Mouse (Mus musculus): ENCODE results near the gene Psmd9. TPM values are rescaled to one million over a fixed set of nuclear protein-coding genes. Genes with fewer than 3 reads are reported as not detected.

The Psmd9 gene
- polyA plus RNA-seq (2016; fragmentation: Nextera tagmentation; extraction: Ambion mirVana) = 74.1 and 77.7 TPM in 2 replicates

- no peak within 1 kb of the TSS for H3K9ac ChIP-seq
- no peak for ATAC-seq (ENCODE audit: low FRiP score, low read depth)
- 86% methylated on average over 5 of the region's 5 CpGs for WGBS
Observed at GRCm38 (mm10) chr5:123169284-123169683, at the start of gene Psmd9. Psmd9 (plus strand) TSS chr5:123169413.

DNA sequence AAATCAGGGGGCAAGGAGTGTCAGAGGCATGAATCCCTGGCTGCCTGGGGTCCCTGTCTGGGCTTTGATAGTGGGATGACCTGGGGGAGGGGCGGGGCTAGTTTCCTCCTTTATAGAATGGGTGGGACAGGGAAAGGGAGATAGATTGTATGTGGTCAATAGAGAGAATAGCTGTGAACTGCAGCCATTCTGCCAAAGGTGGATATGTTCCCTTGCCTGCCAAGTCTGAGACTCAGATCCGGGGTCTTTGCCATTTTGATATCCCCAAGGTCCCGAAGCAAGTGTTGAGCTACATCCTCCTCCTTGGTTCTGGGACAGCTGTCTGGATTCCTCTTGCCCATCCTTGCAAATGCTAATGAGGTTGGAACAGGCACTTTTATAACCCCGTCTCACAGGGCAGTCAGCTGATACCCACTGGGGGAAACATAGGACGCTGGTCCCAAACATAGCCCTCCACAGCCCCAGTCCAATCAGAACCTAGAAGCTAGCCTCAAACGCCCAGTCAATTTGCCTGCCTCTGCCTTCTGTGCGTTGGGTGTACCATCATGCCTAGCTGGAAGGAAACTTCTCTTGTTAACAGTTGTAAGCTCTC, 48.5 kb upstream of the Psmd9 start:
- peaks cover 10% of the 10 kb centered on the region; the same call in 1 of the 2 replicates for H3K4me1 ChIP-seq
- H3K27ac ChIP-seq = no peak overlapping the region
- peaks cover 28% of the 10 kb centered on the region for H3K36me3 ChIP-seq
- H3K9me3 ChIP-seq = peaks cover 4% of the 10 kb centered on the region; the same call in 1 of the 2 replicates
- no peak overlapping the region for H3K4me2 ChIP-seq (replicated peaks)
- 40% methylated on average over 7 of the region's 7 CpGs for WGBS
- H3K4me3 ChIP-seq = no peak overlapping the region
- no peaks in the 10 kb centered on the region for H3K27me3 ChIP-seq (replicated peaks)
- no peak overlapping the region for H3K9ac ChIP-seq
- ATAC-seq (ENCODE audit: low FRiP score, low read depth) = no peak

More at GRCm38 (mm10) chr5:123169284-123169683, at the start of gene Psmd9:
- Histone ChIP-seq H3K4me3 (no peak within 1 kb of the TSS), H3K36me3 (peaks cover 20% of the 10 kb centered on the region), H3K4me1 (peaks cover 6% of the 10 kb centered on the region), H3K27ac (no peak within 1 kb of the TSS), H3K9me3 (no peaks in the 10 kb centered on the region), H3K4me2 (replicated peaks) (no peak within 1 kb of the TSS), H3K27me3 (replicated peaks) (no peaks in the 10 kb centered on the region)

- Histone ChIP-seq H3K4me3 (no peak overlapping the region), H3K9ac (no peak overlapping the region), H3K27me3 (replicated peaks) (no peaks in the 10 kb centered on the region), H3K27ac (no peak overlapping the region), H3K4me1 (peaks cover 10% of the 10 kb centered on the region; the same call in 1 of the 2 replicates), H3K4me2 (replicated peaks) (no peak overlapping the region), H3K9me3 (peaks cover 4% of the 10 kb centered on the region; the same call in 1 of the 2 replicates), H3K36me3 (peaks cover 36% of the 10 kb centered on the region)
- 88% methylated on average over 4 of the region's 4 CpGs for WGBS
- no peak for ATAC-seq (ENCODE audit: low FRiP score, low read depth)
Observed at GRCm38 (mm10) chr5:123122181-123122580, 47.0 kb upstream of the Psmd9 start.

DNA sequence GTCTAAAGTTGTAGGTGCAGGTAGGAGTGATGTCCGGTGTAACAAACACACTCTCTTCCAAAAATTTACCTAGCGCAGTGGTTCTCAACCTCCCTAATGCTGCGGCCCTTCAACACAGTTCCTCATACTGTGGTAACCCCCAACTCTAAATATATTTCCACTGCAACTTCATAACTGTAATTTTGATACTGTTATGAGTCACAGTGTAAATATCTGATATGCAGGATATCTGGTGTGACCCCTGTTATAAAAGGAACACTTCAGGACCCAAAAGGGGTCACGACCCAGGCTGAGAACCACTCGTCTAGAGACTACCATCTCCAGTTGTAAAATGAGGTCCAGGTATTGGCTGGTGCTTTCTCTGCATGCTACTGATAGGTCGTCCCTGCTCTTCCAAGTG, 44.1 kb upstream of the Psmd9 start:
- WGBS = 85% methylated on average over 6 of the region's 6 CpGs
- H3K9ac ChIP-seq = no peak overlapping the region
- no peak overlapping the region for H3K4me2 ChIP-seq (replicated peaks)
- H3K9me3 ChIP-seq = peaks cover 4% of the 10 kb centered on the region; the same call in 1 of the 2 replicates
- H3K27ac ChIP-seq = no peak overlapping the region
- peaks cover 47% of the 10 kb centered on the region for H3K36me3 ChIP-seq
- no peaks in the 10 kb centered on the region for H3K27me3 ChIP-seq (replicated peaks)
- H3K4me3 ChIP-seq = no peak overlapping the region
- H3K4me1 ChIP-seq = peaks cover 10% of the 10 kb centered on the region; the same call in 1 of the 2 replicates
- ATAC-seq (ENCODE audit: low FRiP score, low read depth) = no peak

DNA sequence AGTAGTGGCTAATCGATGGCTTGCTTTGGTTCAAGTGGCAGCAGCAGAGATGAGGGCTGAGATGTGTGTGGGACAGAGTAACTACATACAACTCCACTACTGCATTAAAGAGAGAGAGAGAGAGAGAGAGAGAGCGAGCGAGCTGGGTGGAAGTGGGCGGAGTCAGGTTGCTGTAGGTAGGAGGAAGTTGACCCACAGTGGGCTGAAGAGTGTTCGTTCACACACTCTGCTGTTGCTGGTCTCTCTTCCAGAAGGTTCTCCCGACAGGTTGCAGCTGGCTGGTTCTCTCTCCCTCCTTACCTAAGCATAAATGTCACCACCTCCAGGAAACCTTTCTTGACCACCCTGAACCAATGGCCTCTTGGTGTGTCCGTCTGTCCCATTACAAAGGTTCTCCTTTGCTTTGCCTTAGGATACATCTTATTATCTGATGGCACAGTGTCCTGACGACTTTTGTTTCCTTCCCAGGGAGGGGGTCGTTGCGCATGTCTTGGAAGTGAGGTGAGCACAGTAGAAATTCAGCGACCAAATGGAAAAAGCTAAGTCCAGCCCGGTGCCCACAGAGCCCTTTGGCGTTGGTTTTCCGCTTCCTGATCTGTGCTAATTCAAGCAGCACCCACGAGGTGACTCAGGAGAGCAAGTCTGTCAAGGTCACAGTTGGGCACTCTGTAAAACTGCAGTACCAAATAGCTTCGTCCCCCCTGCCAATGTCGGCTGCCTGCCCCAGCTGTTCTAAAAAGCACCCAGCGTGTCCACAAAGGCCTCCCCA, 43.4 kb upstream of the Psmd9 start:
- 84% methylated on average over 18 of the region's 18 CpGs for WGBS
- no peak overlapping the region for H3K27ac ChIP-seq
- peaks cover 4% of the 10 kb centered on the region; the same call in 1 of the 2 replicates for H3K9me3 ChIP-seq
- no peak overlapping the region for H3K4me3 ChIP-seq
- peaks cover 3% of the 10 kb centered on the region; the same call in 1 of the 2 replicates for H3K4me1 ChIP-seq
- H3K36me3 ChIP-seq = peaks cover 54% of the 10 kb centered on the region
- no peak overlapping the region for H3K9ac ChIP-seq
- no peaks in the 10 kb centered on the region for H3K27me3 ChIP-seq (replicated peaks)
- ATAC-seq (ENCODE audit: low FRiP score, low read depth) = no peak
- no peak overlapping the region for H3K4me2 ChIP-seq (replicated peaks)

DNA sequence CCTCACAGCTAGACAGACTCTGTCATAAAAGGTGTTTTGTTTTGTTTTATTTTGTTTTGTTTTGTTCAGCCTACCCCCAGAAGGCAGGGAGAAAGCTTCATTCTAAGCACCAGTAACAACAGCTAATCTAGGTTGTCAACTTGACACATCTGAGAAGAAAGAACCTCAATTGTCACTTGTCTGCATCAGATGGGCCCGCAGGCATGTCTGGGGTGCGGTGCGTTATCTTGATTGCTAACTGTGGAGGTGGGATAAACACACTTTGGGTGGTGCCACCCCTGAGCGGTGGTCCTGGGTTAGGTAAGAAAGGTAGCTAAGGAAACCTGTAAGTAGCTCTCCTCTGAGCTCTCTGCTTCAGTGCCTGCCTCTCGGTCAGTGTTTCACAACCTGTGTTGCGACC, 42.2 kb upstream of the Psmd9 start:
- H3K4me1 ChIP-seq = peaks cover 8% of the 10 kb centered on the region
- H3K27me3 ChIP-seq (replicated peaks) = no peaks in the 10 kb centered on the region
- no peak overlapping the region for H3K4me3 ChIP-seq
- H3K4me2 ChIP-seq (replicated peaks) = no peak overlapping the region
- peaks cover 4% of the 10 kb centered on the region; the same call in 1 of the 2 replicates for H3K9me3 ChIP-seq
- WGBS = 76% methylated on average over 6 of the region's 6 CpGs
- no peak for ATAC-seq (ENCODE audit: low FRiP score, low read depth)
- H3K27ac ChIP-seq = no peak overlapping the region
- peaks cover 65% of the 10 kb centered on the region for H3K36me3 ChIP-seq
- H3K9ac ChIP-seq = no peak overlapping the region

DNA sequence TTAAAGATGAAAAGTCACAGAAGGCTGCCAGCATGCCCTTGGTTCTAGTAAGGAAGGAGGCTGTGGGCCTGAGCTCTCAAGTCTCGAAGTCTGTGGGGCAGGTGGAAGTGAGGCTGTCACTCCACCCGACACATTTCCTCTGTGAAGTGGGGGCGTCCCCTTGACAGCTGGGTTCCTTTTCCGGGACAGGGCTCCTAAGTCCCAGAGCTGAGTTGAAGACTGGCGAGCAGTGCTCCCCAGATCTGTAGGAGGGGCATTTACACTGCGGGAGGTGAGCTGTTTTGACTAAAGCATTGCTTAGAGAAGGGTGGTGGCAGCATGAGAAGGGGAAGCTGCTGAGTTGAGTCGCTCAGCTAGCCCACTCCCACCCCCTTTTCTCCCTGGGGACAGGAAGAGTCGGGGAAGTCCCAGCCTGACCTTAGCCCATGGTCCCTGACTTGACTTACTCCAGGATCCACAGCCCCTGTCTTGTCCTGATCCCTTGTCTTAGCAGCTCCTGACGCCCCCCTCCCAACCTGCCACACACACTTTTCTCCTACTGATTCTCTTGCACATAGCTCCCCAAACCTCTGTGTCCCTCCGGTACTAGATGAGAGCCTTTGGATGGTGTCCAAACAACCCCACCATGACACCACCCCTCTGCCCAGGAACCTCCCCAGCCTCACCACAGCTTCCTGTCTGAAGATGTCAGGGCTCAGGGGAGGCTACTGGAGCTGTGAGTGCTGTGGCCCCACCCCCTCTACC, 40.6 kb upstream of the Psmd9 start:
- no peak overlapping the region for H3K27ac ChIP-seq
- no peak for ATAC-seq (ENCODE audit: low FRiP score, low read depth)
- H3K4me1 ChIP-seq = peaks cover 23% of the 10 kb centered on the region
- no peak overlapping the region for H3K4me3 ChIP-seq
- H3K9me3 ChIP-seq = no peaks in the 10 kb centered on the region
- peaks cover 54% of the 10 kb centered on the region for H3K36me3 ChIP-seq
- H3K27me3 ChIP-seq (replicated peaks) = no peaks in the 10 kb centered on the region
- WGBS = 68% methylated on average over 10 of the region's 10 CpGs
- H3K4me2 ChIP-seq (replicated peaks) = no peak overlapping the region
- H3K9ac ChIP-seq = no peak overlapping the region

DNA sequence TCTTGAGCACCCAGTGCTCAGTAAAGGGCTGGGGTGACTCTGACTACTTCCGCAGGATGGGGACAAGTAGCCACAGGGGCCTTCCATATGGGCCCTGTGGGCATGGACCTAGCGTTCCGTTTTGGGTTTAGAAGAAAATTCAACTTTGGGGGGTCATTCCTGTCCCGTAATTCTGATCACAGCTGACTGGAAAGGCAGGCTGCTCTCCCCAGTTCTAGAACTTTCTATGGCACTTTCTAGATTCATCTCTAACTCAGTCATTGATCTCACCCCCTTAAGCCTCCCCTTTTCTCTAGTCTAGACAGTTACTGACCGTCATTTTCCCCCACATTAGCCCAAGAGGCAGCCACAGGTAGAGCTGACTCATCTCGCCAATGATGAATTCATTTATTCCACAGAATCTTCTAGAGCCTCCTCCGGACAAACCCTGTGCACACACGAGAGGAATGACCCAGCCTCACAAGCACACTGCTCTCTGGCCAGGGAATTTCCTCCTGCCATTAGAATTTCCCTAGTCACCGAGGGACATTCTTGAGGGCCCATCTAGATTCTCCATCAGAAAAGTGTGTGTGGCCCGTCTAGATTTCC, 39.9 kb upstream of the Psmd9 start:
- no peaks in the 10 kb centered on the region for H3K9me3 ChIP-seq
- no peak for ATAC-seq (ENCODE audit: low FRiP score, low read depth)
- H3K27me3 ChIP-seq (replicated peaks) = no peaks in the 10 kb centered on the region
- H3K9ac ChIP-seq = no peak overlapping the region
- H3K27ac ChIP-seq = no peak overlapping the region
- H3K4me3 ChIP-seq = no peak overlapping the region
- H3K36me3 ChIP-seq = peaks cover 49% of the 10 kb centered on the region
- H3K4me2 ChIP-seq (replicated peaks) = no peak overlapping the region
- 87% methylated on average over 10 of the region's 10 CpGs for WGBS
- peaks cover 29% of the 10 kb centered on the region for H3K4me1 ChIP-seq

DNA sequence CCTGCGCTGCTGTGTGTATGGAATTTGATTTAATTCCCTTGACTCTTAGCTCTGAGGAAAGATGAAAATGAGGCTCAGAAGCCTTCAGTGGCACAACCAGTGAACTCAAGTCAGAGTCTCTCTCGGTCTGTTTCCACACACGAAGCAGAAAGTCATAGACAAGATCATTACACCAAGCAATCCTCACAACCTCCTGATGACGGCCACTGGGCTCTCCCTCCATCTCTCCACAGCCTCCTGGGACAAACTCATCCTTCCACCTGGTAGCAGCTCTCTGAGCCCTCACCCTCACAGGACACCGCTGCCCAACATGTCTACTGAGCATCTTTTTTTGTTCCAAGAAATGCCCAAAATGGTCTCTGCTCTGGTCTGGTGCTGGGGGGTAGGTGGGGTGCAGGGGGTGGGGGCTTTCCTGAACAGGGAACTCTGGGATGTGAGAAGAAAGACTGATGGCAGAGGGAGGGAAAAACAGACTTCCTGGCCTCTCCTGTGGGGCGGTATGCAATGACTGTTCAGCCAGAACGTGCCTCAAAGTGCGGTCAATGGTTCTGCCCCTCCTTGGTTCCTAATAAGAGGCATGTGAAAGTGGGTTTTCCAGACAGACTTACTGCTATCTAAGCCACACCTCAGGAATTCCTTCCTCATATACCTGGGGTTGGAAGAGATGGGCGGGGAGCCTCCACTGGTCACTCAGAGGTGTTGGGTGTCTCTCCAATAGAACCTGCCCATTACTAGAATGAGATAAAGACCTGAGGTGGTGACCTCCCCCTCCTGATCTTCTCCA, 39.0 kb upstream of the Psmd9 start:
- H3K36me3 ChIP-seq = peaks cover 57% of the 10 kb centered on the region
- no peaks in the 10 kb centered on the region for H3K27me3 ChIP-seq (replicated peaks)
- H3K4me1 ChIP-seq = peaks cover 39% of the 10 kb centered on the region

DNA sequence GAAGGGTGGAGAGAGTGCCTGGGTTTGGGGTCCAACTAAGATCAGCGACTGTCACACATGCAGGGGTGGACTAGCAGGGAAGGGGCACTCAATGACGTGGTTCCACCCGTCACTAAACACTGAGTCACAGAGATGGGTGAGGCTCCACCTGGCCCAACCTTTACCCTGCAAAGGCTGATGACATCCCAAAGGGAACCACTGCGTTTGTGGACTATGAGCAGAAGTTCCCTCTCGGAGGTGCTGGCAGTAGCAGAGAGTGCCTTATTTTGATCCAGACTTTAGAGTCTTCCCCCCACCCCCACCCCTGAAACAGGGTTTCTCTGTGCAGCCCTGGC, 38.4 kb upstream of the Psmd9 start:
- Histone ChIP-seq H3K27ac (no peak overlapping the region), H3K4me1 (peaks cover 45% of the 10 kb centered on the region), H3K36me3 (peaks cover 57% of the 10 kb centered on the region; the same call in 1 of the 2 replicates), H3K4me3 (no peak overlapping the region), H3K9me3 (no peaks in the 10 kb centered on the region), H3K4me2 (replicated peaks) (no peak overlapping the region), H3K9ac (no peak overlapping the region), H3K27me3 (replicated peaks) (no peaks in the 10 kb centered on the region)
- ATAC-seq (ENCODE audit: low FRiP score, low read depth) = no peak
- WGBS = 83% methylated on average over 5 of the region's 5 CpGs

More for the DNA sequence above, 39.0 kb upstream of the Psmd9 start:
- H3K4me3 ChIP-seq = no peak overlapping the region
- H3K4me2 ChIP-seq (replicated peaks) = no peak overlapping the region
- WGBS = 92% methylated on average over 9 of the region's 9 CpGs
- H3K27ac ChIP-seq = no peak overlapping the region
- no peak overlapping the region for H3K9ac ChIP-seq
- no peak for ATAC-seq (ENCODE audit: low FRiP score, low read depth)
- no peaks in the 10 kb centered on the region for H3K9me3 ChIP-seq

DNA sequence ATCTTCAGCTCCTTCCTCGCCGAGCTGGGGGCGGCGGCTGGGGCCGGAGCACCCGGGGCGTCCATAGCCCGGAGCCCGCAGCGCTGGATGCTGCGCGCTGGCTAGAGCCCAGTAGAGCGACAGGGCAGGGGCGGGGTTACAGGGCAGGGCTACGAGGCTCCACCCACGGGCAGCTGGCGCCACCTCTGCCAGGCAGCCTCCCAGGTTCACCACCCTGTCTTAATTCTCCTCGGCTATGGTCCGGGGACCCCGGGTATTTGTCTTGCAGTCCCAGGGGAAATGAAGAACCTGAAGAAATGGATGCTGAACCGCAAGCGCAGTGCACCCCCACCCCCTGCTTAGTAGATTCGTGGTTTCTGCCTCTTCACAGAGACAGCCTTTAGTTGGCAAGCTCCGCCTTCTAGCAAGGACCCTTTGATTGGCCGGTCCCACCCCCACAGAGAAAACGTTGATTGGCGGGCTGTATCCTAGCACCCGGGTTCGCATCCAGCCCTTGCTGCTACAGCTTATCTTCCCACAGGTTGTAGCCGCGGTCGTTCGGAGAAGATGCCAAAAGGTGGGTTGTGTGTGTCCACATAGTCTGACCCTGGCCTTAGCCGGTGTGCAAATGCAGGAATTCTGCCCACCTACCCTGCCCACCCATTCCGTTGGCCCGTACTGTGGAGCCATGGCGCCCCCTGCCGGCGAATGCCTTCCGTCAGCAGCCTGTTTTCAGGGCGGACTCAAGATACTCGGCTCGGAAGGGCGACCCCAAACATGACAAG, 36.7 kb upstream of the Psmd9 start, which contains the start of gene Rhof:
Rhof (minus strand) TSS at position 385 of the 764 bp plus-strand sequence.
- Histone ChIP-seq H3K9me3 (no peaks in the 10 kb centered on the region), H3K27me3 (replicated peaks) (no peaks in the 10 kb centered on the region), H3K4me3 (peak within 1 kb of the TSS; percentile 29), H3K4me2 (replicated peaks) (peak within 1 kb of the TSS; percentile 100), H3K36me3 (peaks cover 43% of the 10 kb centered on the region; the same call in 1 of the 2 replicates), H3K4me1 (peaks cover 62% of the 10 kb centered on the region), H3K9ac (peak within 1 kb of the TSS; percentile 57), H3K27ac (no peak within 1 kb of the TSS)
- WGBS = 3% methylated on average over 44 of the region's 44 CpGs
- ATAC-seq (ENCODE audit: low FRiP score, low read depth) = 0 out of 2 replicates have a peak, but pooled peaks have one; percentile 41
